Mouse (Mus musculus): ENCODE data around the gene Ficd. TPM values are rescaled to one million over a fixed set of nuclear protein-coding genes. Genes with fewer than 3 reads are reported as not detected.
A peak's percentile ranks its signal among the peaks of the same experiment; 100 is the strongest.

The Ficd gene
- total RNA-seq, 2 experiments from 2014 or later: 0.77 to 1.6 TPM

DNA sequence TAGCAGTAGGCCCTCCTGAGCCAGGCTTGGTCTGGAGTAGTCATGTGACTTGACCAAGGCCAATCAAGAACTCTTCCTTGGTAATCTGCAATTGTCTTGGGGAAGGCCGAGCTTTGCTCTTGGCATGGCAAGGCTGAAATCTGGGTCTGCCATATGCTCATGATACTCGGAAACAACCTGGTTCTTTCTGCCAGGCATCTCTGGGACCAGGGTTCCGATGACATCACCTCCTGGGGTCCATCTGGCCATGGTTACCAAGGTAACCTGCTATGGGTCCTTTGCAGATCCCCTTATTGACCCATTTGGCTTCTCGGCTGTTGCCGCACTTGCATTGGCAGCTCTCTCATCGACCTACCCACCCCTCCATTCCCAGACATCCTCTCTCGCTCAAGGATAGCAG lies 7.6 kb upstream of the Ficd start:
- no peak for ATAC-seq (replicated peaks; ENCODE audit: poor library complexity, severe bottlenecking)

DNA sequence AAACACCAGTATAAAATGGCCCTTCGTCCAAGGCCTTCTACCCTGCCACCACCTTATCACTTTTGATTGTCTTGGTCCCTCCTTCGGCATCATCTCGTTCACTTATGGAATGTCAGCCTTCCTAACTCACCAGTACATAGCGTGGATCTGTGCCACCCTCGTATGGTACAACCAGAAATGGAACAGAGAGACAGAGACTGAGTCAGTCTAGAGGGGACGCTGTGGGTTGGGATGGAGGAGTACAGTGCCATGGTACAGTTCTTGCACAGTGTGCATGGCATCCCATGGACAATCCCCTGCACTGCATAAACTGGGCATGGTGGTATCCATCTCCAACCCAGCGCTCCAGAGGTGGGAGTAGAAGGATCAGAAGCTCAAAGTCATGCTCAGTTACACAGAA lies 6.9 kb upstream of the Ficd start:
- no peak for ATAC-seq (replicated peaks; ENCODE audit: poor library complexity, severe bottlenecking)

DNA sequence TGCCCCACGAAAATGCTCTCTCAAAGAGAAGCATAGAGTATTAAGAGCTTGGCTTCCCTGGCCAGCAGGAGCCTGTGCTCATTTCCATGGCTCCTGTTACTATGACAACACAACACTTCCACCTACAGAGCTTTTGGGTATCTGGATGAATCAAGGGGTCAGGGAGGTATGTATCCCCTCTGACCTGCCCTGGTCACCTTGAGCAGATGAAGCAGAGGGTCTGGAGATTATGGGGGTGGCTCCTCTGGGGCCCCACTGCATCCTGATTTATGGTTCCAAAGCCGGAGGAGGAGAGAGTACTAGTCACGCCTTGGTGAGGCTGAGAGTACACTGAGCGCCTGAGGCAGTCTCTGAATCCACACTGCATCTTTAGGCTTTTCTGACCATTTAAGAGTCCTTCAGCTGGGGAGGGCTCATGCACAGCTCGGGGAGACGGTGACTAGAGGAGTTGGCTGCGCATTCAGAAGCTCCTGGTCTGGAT lies 4.9 kb upstream of the Ficd start:
- no peak for ATAC-seq (replicated peaks; ENCODE audit: poor library complexity, severe bottlenecking)

DNA sequence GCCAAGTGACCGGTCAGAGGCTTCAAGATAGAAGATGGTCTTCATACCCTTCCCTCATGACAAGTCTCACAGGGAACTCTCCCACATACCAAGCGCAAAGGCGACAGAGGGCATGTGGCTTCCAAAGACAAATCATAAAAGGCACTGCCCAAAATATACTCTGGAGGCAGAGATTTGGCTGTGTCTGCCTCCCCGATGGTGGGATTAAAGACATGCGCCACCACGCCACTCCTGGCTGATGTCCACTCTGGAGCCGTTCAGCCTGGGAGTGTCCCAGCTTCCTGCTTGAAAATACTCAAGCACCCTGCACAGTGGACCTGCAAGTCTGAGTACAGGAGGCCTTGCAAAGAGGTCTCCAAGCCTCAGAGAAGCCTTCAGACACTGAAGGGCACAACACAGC lies 4.4 kb upstream of the Ficd start:
- no peak for ATAC-seq (replicated peaks; ENCODE audit: poor library complexity, severe bottlenecking)

DNA sequence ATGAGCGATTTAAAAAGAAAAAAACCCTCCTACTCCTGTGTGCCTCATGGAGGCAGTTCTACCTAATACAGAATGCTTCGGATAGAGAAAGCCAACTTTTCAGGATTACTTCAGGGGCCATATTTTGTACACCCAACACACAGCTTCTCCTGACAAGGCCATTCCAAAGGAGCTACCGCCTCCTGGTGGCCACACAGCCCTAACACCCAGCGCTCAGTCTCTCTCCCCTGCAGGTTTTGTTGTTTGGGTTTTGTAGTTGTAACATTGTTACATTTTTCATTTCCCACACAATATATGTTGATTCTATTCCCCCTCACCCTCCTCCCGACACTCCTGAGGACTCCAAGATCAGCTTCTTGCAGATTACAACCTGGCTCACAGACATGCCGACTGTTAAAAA lies 3.4 kb upstream of the Ficd start:
- no peak for ATAC-seq (replicated peaks; ENCODE audit: poor library complexity, severe bottlenecking)

DNA sequence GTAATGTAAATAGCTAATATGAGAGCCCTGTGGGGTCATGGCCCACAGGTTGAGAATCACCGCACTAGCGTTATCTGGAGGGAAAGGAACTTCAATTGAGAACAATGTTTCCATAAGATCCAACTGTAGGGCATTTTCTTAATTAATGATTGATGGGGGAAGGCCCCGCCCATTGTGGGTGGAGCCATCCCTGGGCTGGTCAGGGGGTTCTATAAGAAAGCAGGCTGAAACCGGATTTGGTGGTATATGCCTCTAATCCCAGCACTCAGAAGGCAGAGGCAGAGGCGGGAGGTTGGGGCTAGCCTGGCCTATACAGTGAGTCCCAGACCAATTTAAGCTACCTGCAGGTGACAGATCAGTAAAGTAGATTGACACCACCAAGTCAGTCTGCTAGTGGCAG lies 1.2 kb upstream of the Ficd start:
- no peak for ATAC-seq (replicated peaks; ENCODE audit: poor library complexity, severe bottlenecking)

DNA sequence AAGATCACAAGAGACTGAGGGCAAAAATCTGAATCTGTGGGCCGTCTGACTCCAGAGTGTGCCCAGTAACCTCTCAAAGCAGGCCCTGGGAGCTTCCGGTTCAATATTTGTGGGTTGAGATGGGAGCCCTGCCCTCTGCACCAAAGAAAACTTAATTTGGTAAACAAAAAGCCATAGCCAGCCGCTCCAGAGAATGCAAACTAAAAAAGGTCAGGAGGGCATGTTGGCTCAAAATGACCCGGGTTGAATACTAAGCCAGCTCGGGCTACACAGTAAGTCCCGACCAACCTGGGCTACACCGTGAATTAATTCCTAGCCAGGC lies 619 bp upstream of the Ficd start:
- ATAC-seq (replicated peaks; ENCODE audit: poor library complexity, severe bottlenecking): no peak

DNA sequence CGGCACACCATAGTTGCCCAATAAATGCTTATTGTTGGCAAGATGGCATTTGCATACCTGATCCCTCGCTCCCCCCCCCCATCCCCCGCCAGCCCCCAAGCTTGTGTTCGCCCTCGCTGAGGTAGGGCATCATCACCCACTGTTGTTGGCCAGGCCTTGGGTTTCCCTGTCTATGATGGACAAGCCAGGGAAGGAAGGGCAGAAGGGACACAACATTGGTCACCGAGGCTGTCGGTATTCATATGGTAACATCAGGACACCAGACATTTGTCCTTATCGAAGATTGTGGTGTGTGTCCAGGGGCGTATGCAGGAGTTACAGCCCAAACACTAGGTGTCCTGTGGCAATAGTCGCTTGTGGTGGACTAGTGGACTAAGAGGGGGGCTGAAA lies 505 bp downstream of the Ficd start:
- peak; percentile 27 for ATAC-seq (replicated peaks; ENCODE audit: poor library complexity, severe bottlenecking)

DNA sequence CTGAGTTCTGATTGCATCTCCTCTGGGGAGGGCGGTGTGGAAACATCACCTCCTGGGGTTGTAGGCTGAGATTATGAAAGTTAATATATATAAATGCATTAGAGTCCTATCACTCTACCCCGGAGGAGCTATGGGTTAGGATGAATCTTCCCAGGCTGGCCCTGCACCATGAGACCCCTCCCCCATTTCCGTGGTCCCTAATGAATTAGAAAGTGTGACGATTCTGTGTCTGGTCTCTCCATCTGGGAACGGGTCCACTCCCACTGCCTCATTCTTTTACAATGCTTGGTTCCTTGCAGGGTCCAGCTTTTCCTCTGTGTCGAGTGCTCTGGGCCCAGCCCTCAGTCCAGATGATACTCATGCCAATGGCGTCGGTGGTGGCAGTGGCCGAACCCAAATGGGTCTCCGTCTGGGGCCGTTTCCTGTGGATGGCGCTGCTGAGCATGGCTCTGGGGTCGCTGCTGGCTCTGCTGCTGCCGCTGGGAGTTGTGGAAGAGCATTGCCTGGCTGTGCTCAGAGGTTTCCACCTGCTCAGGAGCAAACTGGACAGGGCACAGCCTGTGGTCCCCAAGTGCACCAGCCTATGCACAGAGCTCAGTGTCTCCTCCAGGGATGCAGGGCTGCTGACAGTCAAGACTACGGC lies 1.0 kb downstream of the Ficd start:
- no peak for ATAC-seq (replicated peaks; ENCODE audit: poor library complexity, severe bottlenecking)

DNA sequence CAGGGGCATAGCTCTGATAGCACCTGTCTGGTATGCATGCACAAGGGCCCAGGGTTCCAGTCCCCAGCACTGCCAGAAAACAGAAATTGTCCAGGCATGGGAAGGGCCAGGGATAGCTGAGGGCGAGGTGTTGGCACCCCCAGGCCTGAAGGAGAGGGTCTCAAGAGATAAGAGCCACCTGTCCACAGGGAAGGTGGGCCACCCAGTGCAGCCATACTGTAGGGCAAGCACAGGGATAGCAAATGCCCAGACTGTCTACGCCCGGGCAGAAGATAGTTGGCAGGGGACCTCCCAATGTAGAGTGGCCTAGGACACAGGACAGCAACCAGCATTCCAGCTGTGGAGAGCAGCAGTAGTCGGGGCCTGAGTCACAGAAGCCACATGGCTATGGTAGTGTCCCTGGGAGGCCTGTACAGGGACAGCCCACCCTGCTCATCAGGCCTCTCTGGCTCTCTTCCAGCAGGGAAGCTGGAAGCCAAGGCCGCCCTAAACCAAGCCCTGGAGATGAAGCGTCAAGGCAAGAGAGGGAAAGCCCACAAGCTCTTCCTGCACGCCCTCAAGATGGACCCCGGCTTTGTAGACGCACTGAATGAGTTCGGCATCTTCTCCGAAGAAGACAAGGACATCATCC lies 2.1 kb downstream of the Ficd start:
- no peak for ATAC-seq (replicated peaks; ENCODE audit: poor library complexity, severe bottlenecking)

DNA sequence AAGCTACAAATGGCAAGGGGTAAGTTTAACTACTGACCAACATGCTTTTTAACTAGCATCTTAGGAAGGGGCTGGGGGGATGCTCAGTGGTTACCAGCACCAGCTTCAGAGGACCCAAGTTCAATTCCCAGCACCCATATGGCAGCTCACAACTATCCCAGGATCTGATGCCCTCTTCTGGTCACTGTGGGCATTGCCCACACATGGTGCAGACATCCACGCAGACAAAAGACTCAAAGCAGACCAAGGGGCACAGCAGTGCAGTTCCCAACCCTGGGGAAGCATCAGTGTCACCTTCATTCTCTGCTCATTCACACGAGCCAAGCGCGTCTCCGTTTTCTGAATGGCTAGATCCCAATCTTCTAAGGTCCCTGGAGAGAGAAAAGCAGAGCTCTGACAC lies 12.0 kb downstream of the Ficd start:
- ATAC-seq (replicated peaks; ENCODE audit: poor library complexity, severe bottlenecking): no peak

DNA sequence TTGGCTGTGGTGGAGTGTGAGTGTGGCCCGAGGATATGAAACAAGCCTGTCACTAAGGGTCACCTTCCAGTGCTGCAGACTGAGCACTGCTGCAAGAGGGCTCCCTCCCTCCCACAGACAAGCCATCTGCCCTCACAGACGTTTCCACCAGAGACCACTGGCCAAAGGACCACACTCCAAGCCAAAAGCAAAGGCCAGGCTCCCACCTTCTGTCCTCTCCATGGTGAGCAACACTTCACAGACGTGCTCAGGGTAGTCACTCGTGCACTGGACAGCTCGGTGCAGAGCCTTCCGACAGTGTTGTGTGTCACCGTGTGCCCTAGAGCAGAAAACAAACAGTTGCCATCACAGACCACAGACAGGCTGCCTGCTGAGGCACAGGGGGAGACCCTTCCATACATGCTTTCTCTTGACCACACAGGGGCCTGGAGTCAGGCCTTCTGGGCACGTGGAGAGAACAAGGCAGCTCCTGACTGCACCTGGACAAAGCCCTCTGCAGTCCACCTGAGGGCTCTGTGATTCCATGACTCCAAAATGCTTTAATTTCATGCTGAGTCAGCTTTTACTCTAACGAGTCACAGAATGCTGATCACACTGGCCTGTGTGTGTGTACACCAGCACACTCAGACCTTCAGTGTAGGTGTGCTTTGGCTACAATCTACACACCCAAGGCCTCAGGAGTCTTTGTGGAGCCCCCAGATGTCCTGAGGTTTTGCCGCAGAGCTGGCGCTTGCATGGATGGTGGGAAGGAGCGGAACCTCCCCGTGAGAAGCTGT lies 13.1 kb downstream of the Ficd start:
- no peak for ATAC-seq (replicated peaks; ENCODE audit: poor library complexity, severe bottlenecking)

DNA sequence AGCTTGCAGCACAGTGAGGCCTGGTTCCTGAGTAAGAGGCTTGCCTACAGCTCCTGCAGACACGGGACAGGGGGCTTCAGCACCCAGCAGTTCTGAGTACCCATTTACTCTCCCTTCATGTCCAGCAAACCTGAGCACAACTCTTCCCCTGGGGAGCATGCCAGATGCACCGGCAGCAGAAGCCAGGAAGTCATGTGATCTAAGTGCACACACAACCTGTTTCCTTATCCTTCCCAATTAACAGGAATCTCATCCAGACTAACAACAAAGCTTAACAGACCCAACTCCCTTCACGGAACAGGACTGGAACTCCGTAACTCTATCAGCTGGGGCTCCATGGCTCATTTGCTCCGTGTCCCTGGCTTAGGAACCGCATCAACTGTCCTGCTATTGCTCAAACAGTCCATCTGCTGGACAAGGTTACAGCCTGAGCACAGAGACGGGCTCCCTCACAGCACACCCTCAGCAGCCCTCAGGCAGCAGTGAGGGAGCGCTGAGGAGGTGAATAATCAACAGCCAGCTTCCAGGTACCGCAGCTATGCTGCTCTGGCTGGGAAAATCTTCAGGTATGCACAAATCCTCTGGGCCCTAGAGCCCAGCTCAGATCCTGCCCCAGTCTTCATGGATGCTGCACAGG lies 16.0 kb downstream of the Ficd start:
- no peak for ATAC-seq (replicated peaks; ENCODE audit: poor library complexity, severe bottlenecking)

DNA sequence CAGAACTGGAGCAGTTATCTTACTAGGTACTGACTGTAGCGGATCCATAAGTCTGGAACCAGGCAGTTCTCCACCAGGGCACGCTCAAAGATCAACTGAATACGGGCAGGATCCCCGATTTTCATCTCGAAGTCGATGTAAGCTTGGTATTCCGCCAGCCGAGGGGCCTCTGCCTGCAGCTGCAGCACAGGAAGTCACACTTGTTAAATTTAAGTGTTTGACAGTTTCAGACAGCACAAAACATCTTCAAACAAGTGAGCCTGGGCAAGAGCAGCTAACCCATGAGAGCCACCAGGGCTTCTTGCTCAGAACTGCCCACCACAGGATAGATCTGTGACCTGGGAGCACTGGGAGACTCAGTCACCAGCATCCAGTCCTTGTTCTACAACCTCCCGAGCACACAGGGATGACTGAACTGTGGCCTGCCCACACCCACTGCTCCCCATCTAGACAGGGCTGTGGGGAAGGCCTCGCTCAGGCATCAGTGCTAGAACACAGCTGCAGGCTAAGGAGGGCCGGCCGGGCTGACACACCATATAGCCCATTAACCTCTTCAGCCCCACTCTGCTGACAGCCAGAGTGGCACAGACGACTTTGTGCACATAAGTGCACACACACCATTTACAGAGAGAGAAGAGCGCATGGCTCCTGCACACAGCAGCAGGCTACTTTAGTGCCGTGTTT lies 19.9 kb downstream of the Ficd start:
- no peak for ATAC-seq (replicated peaks; ENCODE audit: poor library complexity, severe bottlenecking)

DNA sequence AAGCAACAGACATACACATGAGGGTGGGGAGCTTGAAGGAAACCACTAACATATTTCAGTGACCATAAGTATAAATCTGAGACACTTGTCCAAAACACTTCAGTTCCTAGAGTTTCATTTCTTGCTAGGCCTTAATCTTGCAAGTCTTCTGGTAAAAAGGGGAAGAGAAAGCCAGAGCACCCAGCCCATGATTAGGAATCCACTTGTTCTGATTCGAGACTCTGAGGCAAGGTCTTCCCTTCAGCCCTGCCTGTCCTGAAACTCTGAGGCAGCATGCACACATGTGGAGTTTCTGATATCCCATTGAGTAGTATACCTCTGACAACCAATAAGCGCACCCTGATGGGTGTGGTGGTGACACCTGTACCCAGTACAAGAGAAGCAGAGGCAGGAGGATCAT lies 26.0 kb downstream of the Ficd start:
- peak; percentile 65 for ATAC-seq (replicated peaks; ENCODE audit: poor library complexity, severe bottlenecking)

DNA sequence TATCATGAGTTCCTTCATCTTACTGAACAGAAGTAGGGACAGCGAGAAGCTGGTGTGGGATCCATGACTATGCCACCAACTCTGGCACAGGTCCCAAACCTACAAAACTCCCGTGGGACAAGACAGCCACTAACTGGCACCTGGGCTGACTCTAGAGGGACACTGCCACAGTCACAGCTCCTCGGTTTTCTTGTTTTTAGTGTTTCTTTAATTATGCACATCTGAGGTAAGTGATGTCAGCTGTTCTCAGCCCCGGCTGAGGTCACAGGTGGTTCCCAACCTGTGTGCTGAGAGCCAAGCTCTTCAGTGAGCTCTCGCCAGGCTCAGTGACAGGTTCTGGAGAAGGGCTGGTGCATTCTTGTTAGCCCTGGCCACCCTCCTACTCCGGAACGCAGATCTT lies 28.8 kb downstream of the Ficd start:
- no peak for ATAC-seq (replicated peaks; ENCODE audit: poor library complexity, severe bottlenecking)

DNA sequence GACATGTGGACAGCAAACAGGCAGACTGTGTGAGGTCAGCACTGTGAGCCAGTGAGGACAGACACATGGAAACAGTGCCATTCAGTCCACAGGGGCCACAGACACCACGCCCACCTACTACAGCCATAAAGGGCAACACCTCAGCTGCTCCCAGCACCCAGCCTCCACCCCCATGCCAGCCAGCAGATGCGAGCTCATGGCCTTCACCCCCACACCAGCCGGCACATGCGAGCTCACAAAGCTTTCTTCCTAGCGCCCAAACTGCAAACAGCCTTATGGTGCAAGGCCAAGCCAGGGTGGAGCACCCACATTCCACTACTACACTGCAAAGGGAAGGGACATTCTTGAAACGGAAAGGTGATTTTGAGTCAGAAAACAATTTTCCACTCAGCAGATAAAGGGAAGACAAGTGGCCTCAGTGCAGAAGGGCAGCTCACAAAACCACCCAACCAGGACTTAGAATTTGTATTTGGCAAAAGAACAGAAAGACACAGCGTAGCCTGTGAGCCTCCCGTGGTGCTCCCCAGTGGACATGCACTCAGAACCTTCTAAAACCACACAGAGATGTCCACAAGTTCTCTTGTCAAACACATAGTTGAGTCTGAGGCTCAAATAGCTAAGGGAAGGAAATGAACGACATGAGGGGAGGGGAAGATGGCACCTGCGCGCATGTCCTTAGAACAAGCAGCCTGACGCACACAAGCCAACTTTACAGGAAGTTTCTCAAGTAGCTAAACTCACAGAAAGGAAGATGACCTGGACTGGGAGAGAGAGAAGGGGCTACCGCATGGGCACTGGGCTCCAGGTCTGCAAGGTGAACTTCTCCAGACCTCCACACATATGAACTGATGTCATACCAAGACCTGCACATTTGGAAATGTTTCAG lies 30.3 kb downstream of the Ficd start:
- ATAC-seq (replicated peaks; ENCODE audit: poor library complexity, severe bottlenecking): no peak

DNA sequence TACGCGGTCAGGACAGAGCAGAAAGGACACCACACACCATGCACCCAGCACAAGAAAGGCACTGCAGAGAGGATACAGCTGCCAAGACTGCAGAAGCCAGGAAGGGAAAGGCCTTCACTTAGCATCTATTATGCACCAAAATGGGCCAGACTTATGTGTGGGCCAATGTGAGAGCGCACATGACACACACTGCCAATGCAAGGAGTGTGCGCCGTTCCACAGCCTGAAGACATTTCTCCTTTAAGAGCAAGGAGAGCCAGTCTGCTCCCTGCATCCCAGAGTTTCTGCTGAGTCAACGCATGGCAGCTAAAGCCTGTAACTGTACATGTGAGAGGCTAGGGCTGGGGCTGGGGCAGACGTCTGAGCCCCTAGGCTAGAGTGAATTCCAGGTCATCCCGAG lies 33.2 kb downstream of the Ficd start:
- ATAC-seq (replicated peaks; ENCODE audit: poor library complexity, severe bottlenecking): no peak

DNA sequence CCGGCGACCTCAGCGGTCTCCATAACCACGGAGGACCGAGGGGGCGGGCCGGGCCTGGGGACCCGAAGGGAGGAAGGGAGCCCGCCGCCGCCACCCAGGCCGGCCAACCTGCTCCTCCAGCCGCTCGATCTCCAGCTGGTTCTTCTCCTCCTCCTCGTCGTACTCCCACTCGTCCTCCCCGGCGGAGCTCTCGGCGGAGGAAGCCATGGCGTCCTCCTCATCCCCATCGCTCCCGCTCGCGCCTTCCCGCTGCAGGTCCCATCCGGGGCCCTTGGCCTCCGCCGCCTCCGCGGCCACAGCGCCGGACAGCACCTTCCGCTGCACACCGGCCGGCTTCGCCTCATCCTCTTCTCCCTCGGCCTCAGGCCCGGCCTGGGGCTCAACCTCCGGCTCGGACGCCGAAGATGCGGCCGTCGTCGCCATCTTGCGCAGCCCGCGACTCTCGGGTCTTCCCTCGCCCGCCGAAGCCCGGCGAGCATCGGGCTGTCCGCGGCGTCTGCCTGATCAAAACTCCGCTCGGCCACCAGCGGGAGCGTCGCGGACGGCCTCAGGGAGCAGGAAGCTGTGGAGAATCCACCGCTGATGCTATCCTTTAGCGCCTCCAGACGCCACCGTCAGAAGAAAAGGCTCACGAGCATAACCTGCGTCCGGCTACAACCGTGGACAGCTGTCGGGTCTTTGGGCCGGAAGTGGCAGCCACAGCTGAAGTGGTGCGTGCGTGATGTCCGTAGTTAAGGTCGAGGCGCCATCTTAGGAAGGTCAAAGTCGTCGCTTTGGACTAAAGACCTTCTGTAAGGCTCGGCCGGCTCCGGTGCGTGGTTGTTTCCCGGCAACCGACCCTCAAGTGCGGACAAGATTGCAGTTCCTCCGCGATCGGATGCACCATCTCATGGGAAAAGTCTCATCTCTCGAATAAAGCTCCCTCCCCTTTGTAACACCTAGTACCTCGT lies 35.9 kb downstream of the Ficd start:
- ATAC-seq (replicated peaks; ENCODE audit: poor library complexity, severe bottlenecking): peak; percentile 56
